Mouse (Mus musculus) forebrain, embryonic 12.5 days (tissue): ENCODE data around the gene Ccdc86. TPM values are rescaled to one million over a fixed set of nuclear protein-coding genes. Genes with fewer than 3 reads are reported as not detected.

Experiments used
- ATAC-seq: fragments of 200-750 bp; cut with Nextera tagmentation; 2 replicates; pipeline ENCODE4 v1.8.0; 2017; ENCODE audit warnings: moderate TSS enrichment; ENCODE audit not compliant: low FRiP score
- H3K27ac ChIP-seq: fragments of 300-500 bp; sonication (generic); 2 replicates; pipeline ENCODE4 v1.5.1; 2016; ENCODE audit warnings: mild to moderate bottlenecking
- H3K27me3 ChIP-seq: fragments of 300-500 bp; sonication (generic); 2 replicates; pipeline ENCODE4 v1.6.1; 2016; ENCODE audit warnings: mild to moderate bottlenecking
- H3K36me3 ChIP-seq: fragments of 300-500 bp; sonication (generic); replicated peaks from 2 replicates; pipeline ENCODE4 v1.6.1; 2016; ENCODE audit warnings: mild to moderate bottlenecking
- H3K4me1 ChIP-seq: fragments of 300-500 bp; sonication (generic); 2 replicates; pipeline ENCODE4 v1.6.1; 2016
- H3K4me2 ChIP-seq: fragments of 300-500 bp; sonication (generic); 2 replicates; pipeline ENCODE4 v1.6.1; 2016; ENCODE audit warnings: mild to moderate bottlenecking, moderate library complexity
- H3K4me3 ChIP-seq: fragments of 300-500 bp; sonication (generic); replicated peaks from 2 replicates; pipeline ENCODE4 v1.5.1; 2016; ENCODE audit warnings: mild to moderate bottlenecking
- H3K9ac ChIP-seq: fragments of 300-500 bp; sonication (generic); 2 replicates; pipeline ENCODE4 v1.6.1; 2016; ENCODE audit warnings: mild to moderate bottlenecking
- H3K9me3 ChIP-seq: fragments of 300-500 bp; sonication (generic); 2 replicates; pipeline ENCODE4 v1.6.1; 2016
- WGBS: fragments of 180-500 bp; shearing (Covaris S2); methylation state at CpG from one replicate; pipeline ENCODE4 v1.1.7; 2016; 5-methylcytosine and 5-hydroxymethylcytosine counted together
- polyA plus RNA-seq: library from polyadenylated mRNA; unstranded; fragments of >200 nt; fragmentation: Nextera tagmentation; extraction: Ambion mirVana; gene quantifications from 2 replicates; pipeline ENCODE4 v1.2.1, GENCODE M21; 2016

Ccdc86 gene
- polyA plus RNA-seq, 1 experiment from 2014 or later = 27.0 TPM

GRCm38 (mm10) chr19:10947219-10947618, 1.8 kb downstream of the Ccdc86 start:
- H3K27ac ChIP-seq = no peak overlapping the region
- peak overlapping the region; percentile 100 for H3K4me2 ChIP-seq
- H3K9ac ChIP-seq = 0 out of 2 replicates have a peak overlapping the region, but pooled peaks have one; percentile 74
- H3K4me3 ChIP-seq = peak overlapping the region; percentile 65
- no peaks in the 10 kb centered on the region; the same call in 1 of the 2 replicates for H3K27me3 ChIP-seq
- H3K36me3 ChIP-seq = peaks cover 39% of the 10 kb centered on the region
- H3K9me3 ChIP-seq = no peaks in the 10 kb centered on the region
- H3K4me1 ChIP-seq = peaks cover 28% of the 10 kb centered on the region
- WGBS = 90% methylated on average over 5 of the region's 5 CpGs
- no peak for ATAC-seq

GRCm38 (mm10) chr19:10946506-10946905, 2.6 kb downstream of the Ccdc86 start:
- 84% methylated on average over 3 of the region's 3 CpGs for WGBS
- H3K36me3 ChIP-seq = peaks cover 46% of the 10 kb centered on the region
- peak overlapping the region; percentile 65; the same call in 1 of the 2 replicates for H3K4me3 ChIP-seq
- no peaks in the 10 kb centered on the region for H3K9me3 ChIP-seq
- peaks cover 28% of the 10 kb centered on the region for H3K4me1 ChIP-seq
- H3K9ac ChIP-seq = no peak overlapping the region
- H3K27me3 ChIP-seq = no peaks in the 10 kb centered on the region; the same call in 1 of the 2 replicates
- H3K27ac ChIP-seq = no peak overlapping the region
- peak overlapping the region; percentile 100 for H3K4me2 ChIP-seq
- ATAC-seq = no peak

GRCm38 (mm10) chr19:10943955-10944354, 5.1 kb downstream of the Ccdc86 start:
- no peak overlapping the region for H3K4me3 ChIP-seq
- H3K4me2 ChIP-seq = no peak overlapping the region
- WGBS = 93% methylated on average over 3 of the region's 3 CpGs
- no peak for ATAC-seq
- peaks cover 10% of the 10 kb centered on the region; the same call in 1 of the 2 replicates for H3K27me3 ChIP-seq
- no peak overlapping the region for H3K27ac ChIP-seq
- no peak overlapping the region for H3K9ac ChIP-seq
- H3K9me3 ChIP-seq = no peaks in the 10 kb centered on the region
- peaks cover 46% of the 10 kb centered on the region for H3K36me3 ChIP-seq
- peaks cover 33% of the 10 kb centered on the region for H3K4me1 ChIP-seq

GRCm38 (mm10) chr19:10940801-10941457, 8.1 kb downstream of the Ccdc86 start:
- 2% methylated on average over 40 of the region's 40 CpGs for WGBS
- peak; percentile 85 for ATAC-seq
- Histone ChIP-seq H3K27ac (peak overlapping the region; percentile 68; the same call in 1 of the 2 replicates), H3K4me3 (peak overlapping the region; percentile 41), H3K36me3 (peaks cover 38% of the 10 kb centered on the region), H3K9ac (peak overlapping the region; percentile 61), H3K27me3 (peaks cover 20% of the 10 kb centered on the region; the same call in 1 of the 2 replicates), H3K9me3 (0 out of 2 replicates have a peak, but pooled peaks cover 3% of the 10 kb centered on the region), H3K4me2 (peak overlapping the region; percentile 79), H3K4me1 (peaks cover 9% of the 10 kb centered on the region)

GRCm38 (mm10) chr19:10940097-10940800, 8.8 kb downstream of the Ccdc86 start:
- Histone ChIP-seq H3K4me2 (peak overlapping the region; percentile 79), H3K27me3 (peaks cover 21% of the 10 kb centered on the region; the same call in 1 of the 2 replicates), H3K4me3 (peak overlapping the region; percentile 41), H3K9ac (peak overlapping the region; percentile 61), H3K27ac (peak overlapping the region; percentile 68; the same call in 1 of the 2 replicates), H3K4me1 (peaks cover 9% of the 10 kb centered on the region), H3K36me3 (peaks cover 36% of the 10 kb centered on the region), H3K9me3 (0 out of 2 replicates have a peak, but pooled peaks cover 3% of the 10 kb centered on the region)
- WGBS = 17% methylated on average over 37 of the region's 37 CpGs
- ATAC-seq = peak; percentile 95

- Histone ChIP-seq H3K9ac (no peak overlapping the region), H3K4me1 (peaks cover 11% of the 10 kb centered on the region), H3K9me3 (0 out of 2 replicates have a peak, but pooled peaks cover 3% of the 10 kb centered on the region), H3K4me3 (no peak overlapping the region), H3K27ac (no peak overlapping the region), H3K36me3 (peaks cover 21% of the 10 kb centered on the region), H3K4me2 (no peak overlapping the region), H3K27me3 (peaks cover 21% of the 10 kb centered on the region; the same call in 1 of the 2 replicates)
- no peak for ATAC-seq
- WGBS = 72% methylated on average over 3 of the region's 3 CpGs
Measured at GRCm38 (mm10) chr19:10938771-10939170, 10.3 kb downstream of the Ccdc86 start.

GRCm38 (mm10) chr19:10937110-10937563, 11.9 kb downstream of the Ccdc86 start, which contains the start of gene Ptgdr2:
TSS of gene Ptgdr2 (plus strand) at chr19:10937160.
- no peak for ATAC-seq

GRCm38 (mm10) chr19:10936077-10936476, 13.0 kb downstream of the Ccdc86 start:
- Histone ChIP-seq H3K4me1 (peaks cover 9% of the 10 kb centered on the region), H3K4me3 (no peak overlapping the region), H3K27me3 (peaks cover 28% of the 10 kb centered on the region; the same call in 1 of the 2 replicates), H3K9ac (no peak overlapping the region), H3K9me3 (0 out of 2 replicates have a peak, but pooled peaks cover 3% of the 10 kb centered on the region), H3K4me2 (no peak overlapping the region), H3K36me3 (no peaks in the 10 kb centered on the region), H3K27ac (no peak overlapping the region)
- no peak for ATAC-seq
- 82% methylated on average over 5 of the region's 5 CpGs for WGBS

More at GRCm38 (mm10) chr19:10937110-10937563, 11.9 kb downstream of the Ccdc86 start, which contains the start of gene Ptgdr2:
- H3K36me3 ChIP-seq = peaks cover 6% of the 10 kb centered on the region
- H3K27me3 ChIP-seq = peaks cover 28% of the 10 kb centered on the region; the same call in 1 of the 2 replicates
- 0 out of 2 replicates have a peak, but pooled peaks cover 3% of the 10 kb centered on the region for H3K9me3 ChIP-seq
- peaks cover 11% of the 10 kb centered on the region for H3K4me1 ChIP-seq
- H3K4me2 ChIP-seq = no peak within 1 kb of the TSS
- no peak within 1 kb of the TSS for H3K27ac ChIP-seq
- no peak within 1 kb of the TSS for H3K4me3 ChIP-seq
- 68% methylated on average over 5 of the region's 5 CpGs for WGBS
- H3K9ac ChIP-seq = no peak within 1 kb of the TSS

GRCm38 (mm10) chr19:10935029-10935428, 14.0 kb downstream of the Ccdc86 start:
- no peak overlapping the region for H3K27ac ChIP-seq
- no peaks in the 10 kb centered on the region for H3K36me3 ChIP-seq
- H3K27me3 ChIP-seq = peaks cover 26% of the 10 kb centered on the region; the same call in 1 of the 2 replicates
- H3K9me3 ChIP-seq = 0 out of 2 replicates have a peak, but pooled peaks cover 3% of the 10 kb centered on the region
- no peak overlapping the region for H3K4me2 ChIP-seq
- H3K4me3 ChIP-seq = no peak overlapping the region
- H3K9ac ChIP-seq = no peak overlapping the region
- peaks cover 3% of the 10 kb centered on the region; the same call in 1 of the 2 replicates for H3K4me1 ChIP-seq
- WGBS = 23% methylated on average over 5 of the region's 5 CpGs
- ATAC-seq = no peak

- H3K27me3 ChIP-seq = peaks cover 7% of the 10 kb centered on the region; the same call in 1 of the 2 replicates
- peaks cover 8% of the 10 kb centered on the region for H3K4me1 ChIP-seq
- no peak overlapping the region for H3K4me3 ChIP-seq
- no peak for ATAC-seq
- no peak overlapping the region for H3K9ac ChIP-seq
- no peak overlapping the region for H3K27ac ChIP-seq
- WGBS = 98% methylated on average over 2 of the region's 2 CpGs
- no peaks in the 10 kb centered on the region for H3K36me3 ChIP-seq
- H3K4me2 ChIP-seq = no peak overlapping the region
- no peaks in the 10 kb centered on the region for H3K9me3 ChIP-seq
Measured at GRCm38 (mm10) chr19:10930641-10931040, 18.4 kb downstream of the Ccdc86 start.

- no peak for ATAC-seq
- Histone ChIP-seq H3K9me3 (no peaks in the 10 kb centered on the region), H3K27me3 (no peaks in the 10 kb centered on the region), H3K4me1 (peaks cover 6% of the 10 kb centered on the region), H3K9ac (no peak overlapping the region), H3K4me2 (no peak overlapping the region), H3K27ac (no peak overlapping the region), H3K4me3 (no peak overlapping the region), H3K36me3 (no peaks in the 10 kb centered on the region)
- whole genome bisulfite sequencing = 42% methylated on average over 4 of the region's 4 CpGs
Measured at GRCm38 (mm10) chr19:10926666-10927065, 22.4 kb downstream of the Ccdc86 start.

GRCm38 (mm10) chr19:10926123-10926621, 22.9 kb downstream of the Ccdc86 start:
- no peak overlapping the region for H3K9ac ChIP-seq
- H3K27ac ChIP-seq = no peak overlapping the region

More at GRCm38 (mm10) chr19:10926123-10926621, 22.9 kb downstream of the Ccdc86 start:
- Histone ChIP-seq H3K36me3 (no peaks in the 10 kb centered on the region), H3K4me3 (no peak overlapping the region), H3K4me1 (peaks cover 6% of the 10 kb centered on the region), H3K4me2 (no peak overlapping the region), H3K9me3 (no peaks in the 10 kb centered on the region), H3K27me3 (no peaks in the 10 kb centered on the region)
- 29% methylated on average over 6 of the region's 6 CpGs for WGBS
- ATAC-seq = no peak
